Mouse (Mus musculus) limb, embryonic 14.5 days (tissue): ENCODE data around the gene Sh3bp2. TPM values are rescaled to one million over a fixed set of nuclear protein-coding genes. Genes with fewer than 3 reads are reported as not detected.

Source experiments
- ATAC-seq: fragments of 200-750 bp; cut with Nextera tagmentation; 2 replicates; pipeline ENCODE4 v1.8.0; 2017; ENCODE audit warnings: low read depth, moderate number of reproducible peaks, moderate TSS enrichment; ENCODE audit not compliant: low FRiP score
- DNase-seq: peaks from one replicate; pipeline ENCODE4 v3.0.0-alpha.2; 2015; ENCODE audit warnings: low spot score
- H3K27ac ChIP-seq: fragments of 300-500 bp; sonication (generic); replicated peaks from 2 replicates; pipeline ENCODE4 v1.5.1; 2014; ENCODE audit warnings: low read depth, mild to moderate bottlenecking, low read length, moderate library complexity, mixed read lengths
- H3K27me3 ChIP-seq: fragments of 300-500 bp; sonication (generic); 2 replicates; pipeline ENCODE4 v1.6.1; 2014; ENCODE audit warnings: low read length, mixed read lengths; ENCODE audit not compliant: control insufficient read depth, insufficient read depth
- H3K36me3 ChIP-seq: fragments of 300-500 bp; sonication (generic); 2 replicates; pipeline ENCODE4 v1.6.1; 2014; ENCODE audit warnings: mild to moderate bottlenecking, low read length, moderate library complexity, mixed read lengths; ENCODE audit not compliant: control insufficient read depth, insufficient read depth
- H3K4me1 ChIP-seq: fragments of 300-500 bp; sonication (generic); 2 replicates; pipeline ENCODE4 v1.6.1; 2014; ENCODE audit warnings: antibody characterized with exemption, low read length, mixed read lengths; ENCODE audit not compliant: control insufficient read depth, insufficient read depth
- H3K4me2 ChIP-seq: fragments of 300-500 bp; sonication (generic); replicated peaks from 2 replicates; pipeline ENCODE4 v1.6.1; 2014; ENCODE audit warnings: low read depth, mild to moderate bottlenecking, low read length, moderate library complexity; ENCODE audit not compliant: severe bottlenecking
- H3K4me3 ChIP-seq: fragments of 300-500 bp; sonication (generic); replicated peaks from 2 replicates; pipeline ENCODE4 v1.5.1; 2014; ENCODE audit warnings: low read length
- H3K9ac ChIP-seq: fragments of 300-500 bp; sonication (generic); 2 replicates; pipeline ENCODE4 v1.6.1; 2014; ENCODE audit warnings: mild to moderate bottlenecking, low read depth, low read length, moderate library complexity; ENCODE audit not compliant: severe bottlenecking
- H3K9me3 ChIP-seq: fragments of 300-500 bp; sonication (generic); 2 replicates; pipeline ENCODE4 v1.6.1; 2016; ENCODE audit warnings: low read length; ENCODE audit not compliant: control insufficient read depth
- POLR2A ChIP-seq: fragments of 200-500 bp; IDR thresholded peaks from 2 replicates; pipeline ENCODE4 v1.8.0; 2012; ENCODE audit warnings: inconsistent platforms, mild to moderate bottlenecking, moderate library complexity, borderline replicate concordance; ENCODE audit not compliant: insufficient read depth, insufficient read length; ENCODE audit errors: extremely low read depth
- WGBS: fragments of 180-500 bp; shearing (Covaris S2); extraction: QIAGEN DNeasy Blood & Tissue Kit; methylation state at CpG from one replicate; pipeline ENCODE4 v1.1.7; 2014; 5-methylcytosine and 5-hydroxymethylcytosine counted together
- polyA plus RNA-seq, 2 experiments: library from polyadenylated mRNA; depleted of rRNA in 1 of 2; stranded (reverse) in 1 of 2; unstranded in 1 of 2; fragments of >200 nt; fragmentation: Nextera tagmentation in 1 of 2; extraction: Ambion mirVana in 1 of 2; gene quantifications; 2 replicates each; pipeline versions ENCODE4 v1.2.1 to v1.2.3; 2012 to 2014

Gene Sh3bp2
- polyA plus RNA-seq, 2 experiments = 12.6 to 17.9 TPM

- 80% methylated on average over 3 of the region's 3 CpGs for whole genome bisulfite sequencing
These were observed 13.2 kb upstream of the Sh3bp2 start for GRCm38 (mm10) chr5:34512486-34512885.

GRCm38 (mm10) chr5:34513466-34514217 lies 12.0 kb upstream of the Sh3bp2 start, which contains the start of gene Tnip2:
TSS of gene Tnip2 (minus strand) at chr5:34513991.
- no peak within 1 kb of the TSS for H3K27ac ChIP-seq

More at GRCm38 (mm10) chr5:34512486-34512885, 13.2 kb upstream of the Sh3bp2 start:
- Histone ChIP-seq H3K4me2 (no peak overlapping the region), H3K27ac (no peak overlapping the region), H3K36me3 (no peaks in the 10 kb centered on the region), H3K9ac (no peak overlapping the region), H3K27me3 (no peaks in the 10 kb centered on the region), H3K4me3 (no peak overlapping the region), H3K4me1 (peaks cover 9% of the 10 kb centered on the region), H3K9me3 (no peaks in the 10 kb centered on the region)
- ATAC-seq = no peak
- no peak for TF ChIP-seq POLR2A
- no peak for DNase-seq

GRCm38 (mm10) chr5:34514218-34514566 lies 11.4 kb upstream of the Sh3bp2 start:
- peaks cover 9% of the 10 kb centered on the region for H3K4me1 ChIP-seq
- no peak overlapping the region for H3K27ac ChIP-seq
- 20% methylated on average over 7 of the region's 7 CpGs for WGBS
- H3K9ac ChIP-seq = peak overlapping the region; percentile 36; the same call in 1 of the 2 replicates
- no peaks in the 10 kb centered on the region for H3K36me3 ChIP-seq
- no peaks in the 10 kb centered on the region for H3K9me3 ChIP-seq
- peak overlapping the region; percentile 95 for H3K4me2 ChIP-seq
- no peak for TF ChIP-seq POLR2A
- H3K27me3 ChIP-seq = no peaks in the 10 kb centered on the region
- peak; percentile 25 for ATAC-seq
- DNase-seq = no peak
- peak overlapping the region; percentile 70 for H3K4me3 ChIP-seq

More at GRCm38 (mm10) chr5:34513466-34514217, 12.0 kb upstream of the Sh3bp2 start, which contains the start of gene Tnip2:
- ATAC-seq (peak; percentile 99), DNase-seq (peak; percentile 95)
- no peaks in the 10 kb centered on the region for H3K36me3 ChIP-seq
- TF ChIP-seq POLR2A = 0 out of 2 replicates have a peak, but pooled peaks have one; percentile 22
- H3K4me3 ChIP-seq = peak within 1 kb of the TSS; percentile 70
- H3K27me3 ChIP-seq = no peaks in the 10 kb centered on the region
- peaks cover 9% of the 10 kb centered on the region for H3K4me1 ChIP-seq
- H3K4me2 ChIP-seq = peak within 1 kb of the TSS; percentile 95
- no peaks in the 10 kb centered on the region for H3K9me3 ChIP-seq
- WGBS = under 1% methylated on average over 50 of the region's 64 CpGs
- H3K9ac ChIP-seq = peak within 1 kb of the TSS; percentile 70

GRCm38 (mm10) chr5:34515096-34515495 lies 10.5 kb upstream of the Sh3bp2 start:
- H3K4me1 ChIP-seq = peaks cover 9% of the 10 kb centered on the region
- no peak for ATAC-seq
- no peak overlapping the region for H3K4me3 ChIP-seq
- H3K27me3 ChIP-seq = no peaks in the 10 kb centered on the region
- no peak for TF ChIP-seq POLR2A
- H3K36me3 ChIP-seq = no peaks in the 10 kb centered on the region
- H3K9ac ChIP-seq = no peak overlapping the region
- H3K4me2 ChIP-seq = no peak overlapping the region
- no peak overlapping the region for H3K27ac ChIP-seq
- H3K9me3 ChIP-seq = no peaks in the 10 kb centered on the region
- DNase-seq = no peak

DNA sequence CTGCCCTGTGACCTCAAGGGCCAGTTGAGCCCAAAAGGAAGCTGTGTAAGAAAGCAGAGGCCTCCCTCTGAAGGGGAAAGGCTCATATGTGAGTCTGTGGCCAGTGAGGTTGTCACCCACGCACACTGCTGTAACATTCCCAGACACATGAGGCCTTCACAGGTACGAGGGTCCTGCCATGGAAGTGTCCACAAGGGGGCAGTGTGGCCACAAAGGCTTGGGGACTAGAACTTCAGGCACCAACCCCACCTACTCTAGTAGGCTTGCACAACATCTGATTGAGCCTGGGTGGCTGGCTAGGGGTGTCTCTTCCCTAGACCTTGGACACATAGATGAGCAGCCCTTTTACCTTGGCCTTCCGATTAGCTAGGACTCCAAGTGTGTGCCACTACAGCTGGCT lies 7.7 kb upstream of the Sh3bp2 start:
- DNase-seq (peak; percentile 65), ATAC-seq (no peak)
- Histone ChIP-seq H3K27me3 (no peaks in the 10 kb centered on the region), H3K4me2 (no peak overlapping the region), H3K4me1 (peaks cover 8% of the 10 kb centered on the region), H3K36me3 (no peaks in the 10 kb centered on the region), H3K4me3 (no peak overlapping the region), H3K27ac (no peak overlapping the region), H3K9ac (no peak overlapping the region), H3K9me3 (no peaks in the 10 kb centered on the region)
- TF ChIP-seq POLR2A = no peak
- WGBS = 26% methylated on average over 3 of the region's 3 CpGs
